21 mouse cellular contexts compared by ENCODE assay signal in genomic region chr19:27254756-27255155, GRCm38 (mm10). TPM values are rescaled to one million over a fixed set of nuclear protein-coding genes. Genes with fewer than 3 reads are reported as not detected.
DNase-seq lines count a peak whose midpoint lies in the region; ATAC-seq and TF ChIP-seq lines count a peak whose summit lies in the region.
"Had no signal": no experiment of that assay in that cellular context is flagged by ENCODE, and none has a peak within 500 bp of the region (broad histone marks: within the 10 kb centered on the region; RNA-seq: fewer than 3 reads in every experiment).

No protein-coding gene starts in this region.

- no peaks in the 10 kb centered on the region for H3K9me3 ChIP-seq in kidney, embryonic 15.5 days (replicated peaks)
- H3K9me3 ChIP-seq in hindbrain, embryonic 16.5 days (ENCODE audit: control insufficient read depth, low read length), result no peaks in the 10 kb centered on the region
- H3K9me3 ChIP-seq: forebrain, embryonic 10.5 days; forebrain, embryonic 13.5 days; hindbrain, embryonic 12.5 days; hindbrain, embryonic 15.5 days had no signal

- H3K4me1 ChIP-seq in kidney, adult 2 months (ENCODE audit: control insufficient read depth, insufficient read depth, low read length), result no peaks in the 10 kb centered on the region
- no peaks in the 10 kb centered on the region for H3K4me1 ChIP-seq in kidney, embryonic 15.5 days
- no peaks in the 10 kb centered on the region for H3K4me1 ChIP-seq in hindbrain, embryonic 16.5 days (ENCODE audit: control insufficient read depth, insufficient read depth, low read depth, low read length)
- H3K4me1 ChIP-seq: forebrain, embryonic 13.5 days; hindbrain, embryonic 12.5 days; hindbrain, embryonic 15.5 days had no signal

- no peak overlapping the region for H3K4me3 ChIP-seq in kidney, adult 2 months (ENCODE audit: insufficient read depth, low read depth, low read length)
- no peak overlapping the region for H3K4me3 ChIP-seq in kidney, embryonic 15.5 days (replicated peaks)
- H3K4me3 ChIP-seq in hindbrain, embryonic 16.5 days (ENCODE audit: low read length), result no peak overlapping the region
- H3K4me3 ChIP-seq: forebrain, embryonic 10.5 days; forebrain, embryonic 13.5 days; hindbrain, embryonic 12.5 days; hindbrain, embryonic 15.5 days had no signal

- TF ChIP-seq POLR2A in kidney, adult 2 months (IDR thresholded peaks at IDR 0.05; ENCODE audit: low read depth, low read length), result no peak

- peak; percentile 69 for DNase-seq in kidney, adult 2 months
- DNase-seq in kidney, postnatal 10 days, result peak; percentile 27
- peak; percentile 27 to 28 for DNase-seq in kidney, postnatal 36 days
- DNase-seq in urinary bladder, postnatal 4 days (ENCODE audit: low spot score in 2 of 2), result no peak
- DNase-seq: adrenal gland, adult 8-10 months; adrenal gland, postnatal 25 days; cerebellum, adult 11-12 months; cerebellum, adult 8-10 months; cerebellum, postnatal 10 days; gastrocnemius, postnatal 10 days; gastrocnemius, postnatal 36 days; heart, adult 11 months had no signal

- 70% methylated on average over 5 of the region's 5 CpGs for WGBS in kidney, adult 2 months
- WGBS in kidney, embryonic 15.5 days, result 88% methylated on average over 5 of the region's 5 CpGs
- 86% methylated on average over 5 of the region's 5 CpGs for WGBS in hindbrain, embryonic 16.5 days

- ATAC-seq in kidney, embryonic 15.5 days (replicated peaks; ENCODE audit: low FRiP score), result no peak
- no peak for ATAC-seq in hindbrain, embryonic 16.5 days
- ATAC-seq: activated CD4-positive, CD25-positive, alpha-beta regulatory T cell, adult 4 months; forebrain, embryonic 13.5 days; forebrain, embryonic 16.5 days had no signal

- no peak for TF ChIP-seq CTCF in kidney, adult 2 months (conservative IDR thresholded peaks at IDR 0.05; ENCODE audit: insufficient read depth, insufficient read length, low read depth, low read length)

- no peak overlapping the region for H3K4me2 ChIP-seq in kidney, embryonic 15.5 days
- no peak overlapping the region for H3K4me2 ChIP-seq in hindbrain, embryonic 16.5 days (ENCODE audit: low read length)
- H3K4me2 ChIP-seq: forebrain, embryonic 13.5 days; heart, embryonic 11.5 days; hindbrain, embryonic 12.5 days; hindbrain, embryonic 15.5 days had no signal

- peaks cover 3% of the 10 kb centered on the region; the same call in 1 of the 2 replicates for H3K36me3 ChIP-seq in kidney, adult 2 months (ENCODE audit: control insufficient read depth, insufficient read depth, low read length)
- peaks cover 9% of the 10 kb centered on the region; the same call in 1 of the 2 replicates for H3K36me3 ChIP-seq in kidney, embryonic 15.5 days
- H3K36me3 ChIP-seq in hindbrain, embryonic 16.5 days (ENCODE audit: control insufficient read depth, insufficient read depth, low read length), result peaks cover 7% of the 10 kb centered on the region

- H3K27me3 ChIP-seq in kidney, adult 2 months (replicated peaks; ENCODE audit: control insufficient read depth, insufficient read depth, low read length), result no peaks in the 10 kb centered on the region
- H3K27me3 ChIP-seq in kidney, embryonic 15.5 days, result no peaks in the 10 kb centered on the region
- no peaks in the 10 kb centered on the region for H3K27me3 ChIP-seq in hindbrain, embryonic 16.5 days (replicated peaks; ENCODE audit: control insufficient read depth, insufficient read depth, low read length)
- H3K27me3 ChIP-seq: forebrain, embryonic 13.5 days; hindbrain, embryonic 12.5 days; hindbrain, embryonic 15.5 days had no signal

- H3K9ac ChIP-seq in kidney, embryonic 15.5 days, result no peak overlapping the region
- no peak overlapping the region for H3K9ac ChIP-seq in hindbrain, embryonic 16.5 days (ENCODE audit: low read depth, low read length)
- H3K9ac ChIP-seq: forebrain, embryonic 13.5 days; hindbrain, embryonic 12.5 days; hindbrain, embryonic 15.5 days had no signal

- 0 out of 2 replicates have a peak overlapping the region, but pooled peaks have one; percentile 56 for H3K27ac ChIP-seq in kidney, adult 2 months (ENCODE audit: insufficient read depth, low read depth, low read length)
- H3K27ac ChIP-seq in kidney, embryonic 15.5 days, result no peak overlapping the region
- no peak overlapping the region for H3K27ac ChIP-seq in hindbrain, embryonic 16.5 days (ENCODE audit: low read depth, low read length)
- H3K27ac ChIP-seq: forebrain, embryonic 10.5 days; forebrain, embryonic 13.5 days; hindbrain, embryonic 12.5 days; hindbrain, embryonic 15.5 days had no signal

RNA-seq across cellular contexts. Expression of gene Vldlr, which starts 38.5 kb away (rescaled TPM):
- 31.2 and 43.6 TPM in 2 replicates for polyA plus RNA-seq in kidney, adult 2 months (2012; rRNA removed)
- polyA plus RNA-seq in kidney, embryonic 15.5 days (2015; fragmentation: Nextera tagmentation; extraction: Ambion mirVana), result 30.9 and 31.8 TPM in 2 replicates
- 30.3 and 32.7 TPM in 2 replicates for polyA plus RNA-seq in hindbrain, embryonic 16.5 days (2015; fragmentation: Nextera tagmentation; extraction: Ambion mirVana)
- polyA plus RNA-seq: activated CD4-positive, CD25-positive, alpha-beta regulatory T cell, adult 4 months had no signal

Comparison
In these comparisons a context has a peak if more than half of its experiments do, and no peak if none do; other contexts are left out.
1. DNase-seq: peak in kidney, adult 2 months (single experiment), kidney, postnatal 10 days (single experiment) and kidney, postnatal 36 days (2 of 2); none in urinary bladder, postnatal 4 days (0 of 2).